Mouse (Mus musculus) MN1 (cell line): Measurements from ENCODE around the gene Clic1.

Experiments used
- DNase-seq: peaks from one replicate; pipeline ENCODE4 v3.0.0-alpha.2; 2016; ENCODE audit warnings: low spot score

The Clic1 gene

GRCm38 (mm10) chr17:35045807-35046680 is 3.7 kb upstream of the Clic1 start:
- DNase-seq = no peak

DNA sequence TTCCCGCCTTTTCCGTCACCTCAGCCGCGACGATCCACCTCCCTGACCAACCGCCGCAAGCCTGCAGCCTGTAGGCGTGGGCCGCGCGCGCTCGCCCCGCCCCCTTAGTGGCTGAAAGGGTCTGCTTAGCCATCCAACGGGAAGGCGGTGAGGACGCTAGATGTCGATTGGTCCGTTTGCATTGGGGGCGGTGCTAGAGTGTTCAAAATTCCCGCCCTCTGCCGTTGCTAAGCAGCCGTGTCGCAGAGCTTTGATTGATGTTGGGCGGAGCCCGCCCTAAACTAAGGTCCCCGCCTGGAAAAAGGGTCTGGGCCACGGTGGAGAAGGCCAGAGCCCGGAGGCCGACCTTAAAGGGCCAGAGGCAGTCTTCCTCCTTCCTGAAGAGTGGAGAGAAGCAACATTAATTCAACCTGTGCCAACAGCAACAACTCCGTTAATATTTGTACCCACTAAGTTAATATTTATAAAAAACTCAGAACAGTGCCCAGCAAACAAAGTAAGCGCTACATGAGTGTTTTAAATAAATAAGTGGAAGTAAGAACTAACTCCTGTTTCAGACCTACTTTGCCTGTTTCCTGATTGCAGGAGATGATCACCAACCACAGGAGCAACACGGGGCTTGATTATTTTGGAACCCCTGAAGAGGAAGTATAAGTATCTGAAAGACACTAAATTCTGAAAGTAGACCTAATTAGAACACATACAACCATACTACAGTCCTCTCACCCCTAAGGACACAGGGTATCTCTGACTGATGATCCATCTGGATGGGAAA is 2.9 kb upstream of the Clic1 start, which contains the start of gene Msh5:
Gene Msh5 (minus strand): TSS at position 65 of the 775 bp plus-strand sequence.
- peak; percentile 95 for DNase-seq

DNA sequence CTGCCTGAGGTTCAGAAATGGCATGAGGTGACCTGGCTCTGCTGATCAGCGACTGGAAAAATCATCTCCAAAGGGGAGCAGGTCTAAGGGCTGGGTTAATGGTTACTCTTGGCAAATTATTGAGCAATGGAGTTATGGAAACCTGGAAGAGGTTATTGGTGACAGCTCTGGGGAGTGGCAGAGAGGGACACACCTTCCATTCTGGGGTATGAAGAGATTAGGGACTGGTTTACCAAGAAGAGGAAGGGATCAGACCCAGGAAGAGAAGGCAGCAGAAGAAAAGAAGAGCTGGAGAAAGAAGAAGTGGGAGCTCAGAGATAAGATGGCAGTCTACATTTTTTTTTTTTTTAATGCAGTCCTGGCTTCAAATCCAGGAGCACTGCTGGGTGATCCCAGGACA is 2.1 kb upstream of the Clic1 start:
- DNase-seq = no peak

- DNase-seq = no peak
Observed at GRCm38 (mm10) chr17:35048149-35048931, 1.4 kb upstream of the Clic1 start.

DNA sequence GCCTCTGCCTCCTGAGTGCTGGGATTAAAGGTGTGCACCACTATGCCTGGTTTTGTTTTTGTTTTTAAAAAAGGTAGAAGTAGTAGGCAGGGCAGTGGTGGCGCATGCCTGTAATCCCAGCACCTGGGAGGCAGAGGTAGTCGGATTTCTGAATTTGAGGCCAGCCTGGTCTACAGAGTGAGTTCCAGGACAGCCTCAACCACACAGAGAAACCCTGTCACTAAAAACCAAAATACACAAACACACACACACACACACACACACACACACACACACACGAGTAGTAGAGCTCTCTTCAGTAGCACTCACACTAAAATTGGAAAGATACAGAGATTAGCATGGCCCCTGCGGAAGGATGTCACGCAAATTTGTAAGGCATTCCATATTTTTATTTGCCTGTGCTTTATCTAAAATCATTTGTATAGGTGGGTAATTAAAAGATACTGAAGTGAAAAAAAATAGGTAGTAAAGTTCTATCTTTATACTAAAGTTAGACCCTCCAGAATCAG is 780 bp upstream of the Clic1 start:
- DNase-seq = no peak

- peak; percentile 72 for DNase-seq
Observed at GRCm38 (mm10) chr17:35050126-35050750, 472 bp downstream of the Clic1 start.

DNA sequence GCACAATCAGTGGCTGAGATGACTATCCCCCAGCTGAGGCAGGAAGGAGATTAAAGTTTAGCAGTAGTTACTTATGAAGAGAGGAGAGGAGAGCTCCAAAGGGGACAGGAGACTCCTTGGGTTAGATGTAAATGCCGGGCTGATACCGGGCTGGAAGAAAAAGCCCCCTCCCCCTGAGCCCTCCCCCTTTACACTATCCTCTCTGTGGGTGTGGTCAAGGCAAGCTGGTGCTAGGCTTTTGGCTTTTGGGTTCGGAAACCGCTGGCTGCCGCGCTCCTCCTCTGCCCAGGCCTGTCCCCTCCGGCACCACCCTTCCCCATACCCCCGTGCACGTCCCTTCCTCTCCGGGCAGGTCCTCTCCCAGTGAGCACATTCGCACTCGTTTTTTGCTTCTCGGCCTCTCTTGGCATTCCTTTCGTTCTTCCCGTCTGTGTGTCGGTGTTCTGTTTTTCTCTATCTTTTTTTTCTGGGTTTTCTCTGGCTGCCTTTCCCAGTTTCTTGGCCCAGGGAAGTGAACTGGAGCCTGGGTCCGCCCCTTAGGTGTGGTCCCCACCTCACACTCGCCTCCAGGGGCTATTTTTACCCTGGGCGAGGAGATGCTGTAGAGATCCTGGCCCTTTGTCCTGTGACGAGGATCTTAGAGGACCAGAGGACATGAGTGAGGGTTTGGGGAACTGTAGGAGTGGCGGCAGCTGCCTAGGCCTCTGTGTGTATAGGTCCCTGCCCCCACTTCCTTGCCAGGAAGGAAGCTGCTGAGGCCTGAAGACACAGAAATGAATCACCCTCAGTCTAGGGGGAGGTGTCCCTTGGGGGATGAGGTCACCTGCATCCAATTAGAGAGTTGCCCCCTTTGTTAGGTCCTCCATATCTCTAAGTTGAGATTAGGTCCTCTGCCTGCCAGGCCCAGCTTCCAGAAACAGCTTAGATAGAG is 1.7 kb downstream of the Clic1 start:
- peak; percentile 90 for DNase-seq

- no peak for DNase-seq
Observed at GRCm38 (mm10) chr17:35052271-35052798, 2.6 kb downstream of the Clic1 start.

GRCm38 (mm10) chr17:35055691-35056495 is 6.1 kb downstream of the Clic1 start:
- DNase-seq = peak; percentile 43

- DNase-seq = no peak
Observed at GRCm38 (mm10) chr17:35057090-35057489, 7.3 kb downstream of the Clic1 start.

- DNase-seq = no peak
Observed at GRCm38 (mm10) chr17:35058316-35058715, 8.6 kb downstream of the Clic1 start.

DNA sequence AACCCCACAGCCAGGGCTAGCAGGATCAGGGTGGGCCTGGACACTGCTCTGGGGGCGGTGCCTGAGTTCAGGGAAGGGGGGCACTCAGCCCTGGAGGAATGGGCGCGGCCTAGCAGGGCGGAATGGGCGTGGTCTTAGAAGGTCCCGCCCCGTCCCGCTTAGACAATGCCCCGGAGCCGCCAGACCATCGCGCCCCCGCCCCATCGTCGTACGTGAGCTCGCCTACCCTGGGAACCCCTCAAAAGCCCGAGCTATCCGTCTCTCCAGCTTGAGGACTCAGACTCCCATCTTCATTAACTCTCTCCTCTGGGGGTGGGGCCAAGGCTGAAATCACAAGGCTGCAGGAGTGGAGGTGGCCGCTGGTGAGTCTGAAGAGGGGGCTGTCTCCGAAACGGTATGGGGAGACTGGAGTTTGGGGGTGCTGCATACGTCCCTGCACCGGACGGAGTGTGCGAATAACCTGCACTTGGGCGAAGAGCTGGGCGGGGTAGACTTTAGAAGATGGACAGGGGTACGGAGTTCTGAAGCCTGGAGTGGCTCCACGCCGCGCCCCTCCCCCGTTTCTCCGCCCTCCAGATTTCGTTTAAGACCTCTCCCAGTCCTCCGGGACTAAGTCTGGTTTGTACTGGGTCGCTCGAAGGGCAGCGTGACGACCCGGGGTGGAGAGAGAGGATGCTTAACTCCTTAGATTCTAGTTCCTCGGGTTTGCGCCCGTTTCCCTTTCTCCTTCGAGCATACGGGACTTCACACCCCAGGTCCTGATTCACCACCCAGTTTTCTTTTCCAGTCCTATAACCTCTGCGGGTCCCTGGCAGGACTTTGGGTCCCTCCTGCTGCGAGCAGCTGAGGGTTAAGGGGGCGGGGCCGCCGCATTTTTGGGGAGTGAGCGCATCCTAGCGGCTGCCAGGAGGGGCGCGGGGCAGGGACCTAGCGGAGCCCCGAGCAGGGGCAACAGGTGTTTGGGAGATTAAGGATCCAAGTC is 9.4 kb downstream of the Clic1 start, which contains the start of gene Ddah2:
Gene Ddah2 (plus strand): TSS at position 125 of the 982 bp plus-strand sequence.
- DNase-seq = peak; percentile 85

- no peak for DNase-seq
Observed at GRCm38 (mm10) chr17:35060071-35060470, 10.3 kb downstream of the Clic1 start.

GRCm38 (mm10) chr17:35060737-35061297 is 11.1 kb downstream of the Clic1 start:
- no peak for DNase-seq

DNA sequence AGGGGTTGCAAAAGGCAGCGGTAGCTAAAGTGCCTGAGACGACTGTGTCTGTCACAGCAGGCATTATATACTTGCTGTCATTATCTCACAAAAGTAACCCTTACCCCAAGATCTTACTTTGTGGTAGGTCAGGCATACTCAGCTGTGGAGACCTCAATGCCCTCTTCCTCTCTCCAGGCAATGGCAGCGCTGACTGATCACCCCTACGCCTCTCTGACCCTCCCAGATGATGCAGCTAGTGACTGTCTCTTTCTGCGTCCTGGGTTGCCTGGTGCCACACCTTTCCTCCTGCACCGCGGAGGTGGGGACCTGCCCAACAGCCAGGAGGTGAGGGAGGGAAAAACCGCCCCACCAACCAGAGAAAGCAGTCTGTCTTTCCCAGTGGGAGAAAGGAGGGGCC is 11.5 kb downstream of the Clic1 start:
- no peak for DNase-seq

DNA sequence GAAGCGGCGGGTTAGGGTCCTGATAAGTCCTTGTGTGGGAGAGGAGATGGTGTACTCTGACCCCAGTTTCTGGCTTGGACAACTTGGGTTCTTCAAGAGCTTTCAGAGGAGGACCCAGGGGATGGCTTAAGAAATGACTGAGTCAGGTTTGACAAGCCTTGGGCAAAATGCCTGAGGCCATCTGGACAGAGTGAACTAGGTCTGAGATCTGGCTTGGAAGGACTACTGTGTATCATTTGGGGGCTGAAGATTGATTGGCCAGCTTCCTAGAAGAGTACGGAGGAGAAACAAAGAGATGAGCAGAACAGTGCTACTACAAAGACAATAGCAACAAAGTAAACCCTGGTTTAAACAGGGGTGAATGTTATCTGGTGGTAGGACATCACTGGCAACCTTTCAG is 13.7 kb downstream of the Clic1 start:
- DNase-seq = peak; percentile 63

DNA sequence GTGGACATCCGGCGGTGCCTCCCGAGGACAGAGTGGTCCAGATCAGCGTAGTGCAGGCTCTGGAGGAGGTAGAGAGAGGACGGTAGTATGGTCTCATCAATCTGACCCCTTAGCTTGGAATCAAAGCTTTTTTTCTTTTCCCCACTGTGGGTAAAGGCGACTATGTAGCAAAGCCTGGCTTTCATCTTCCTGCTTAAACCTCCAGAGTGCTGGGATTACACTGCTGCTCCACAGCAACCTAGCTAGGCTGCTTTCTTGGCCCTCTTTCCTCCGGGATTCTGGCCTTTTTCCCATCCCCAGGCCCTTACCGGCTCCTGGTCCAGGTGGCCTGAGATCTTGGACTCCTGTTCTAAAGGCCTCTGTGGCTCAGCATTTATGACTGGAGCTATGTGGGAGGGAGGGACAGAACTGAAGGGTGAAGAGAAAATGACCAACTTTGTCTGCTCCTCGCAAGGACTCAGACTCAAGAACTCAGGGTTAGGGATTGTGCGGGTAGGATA is 14.7 kb downstream of the Clic1 start:
- DNase-seq = no peak
